Mouse (Mus musculus) retina, postnatal 1 day (tissue): ENCODE data around the gene B020004J07Rik.
A peak's percentile ranks its signal among the peaks of the same experiment; 100 is the strongest.
"Not testable (repeated sequence)": the region's sequence is repeated elsewhere in the genome, so short reads cannot be mapped to it uniquely, and the experiment has no call there.

Source experiments
- DNase-seq: peaks from one replicate; pipeline ENCODE4 v3.0.0-alpha.2; 2012

Gene B020004J07Rik

DNA sequence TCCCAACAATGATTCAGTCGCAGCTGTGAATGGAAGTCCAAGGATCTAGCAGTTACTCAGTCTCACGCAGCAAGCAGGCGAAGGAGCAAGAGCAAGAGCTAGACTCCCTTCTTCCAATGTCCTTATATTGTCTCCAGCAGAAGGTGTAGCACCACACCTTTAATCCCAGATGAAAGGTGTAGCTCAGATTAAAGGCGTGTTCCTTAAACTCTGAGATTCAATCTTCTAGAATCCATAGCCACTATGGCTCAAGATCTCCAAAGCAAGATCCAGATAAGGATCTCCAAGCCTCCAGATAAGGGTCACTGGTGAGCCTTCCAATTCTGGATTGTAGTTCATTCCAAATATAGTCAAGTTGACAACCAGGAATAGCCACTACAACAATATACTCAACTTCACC lies at the start of gene B020004J07Rik:
TSS of gene B020004J07Rik (minus strand) at position 101 of the 400 bp plus-strand sequence.
- DNase-seq = not testable (repeated sequence)

GRCm38 (mm10) chr4:101889377-101889776 lies 45.6 kb upstream of the B020004J07Rik start:
- DNase-seq = no peak

DNA sequence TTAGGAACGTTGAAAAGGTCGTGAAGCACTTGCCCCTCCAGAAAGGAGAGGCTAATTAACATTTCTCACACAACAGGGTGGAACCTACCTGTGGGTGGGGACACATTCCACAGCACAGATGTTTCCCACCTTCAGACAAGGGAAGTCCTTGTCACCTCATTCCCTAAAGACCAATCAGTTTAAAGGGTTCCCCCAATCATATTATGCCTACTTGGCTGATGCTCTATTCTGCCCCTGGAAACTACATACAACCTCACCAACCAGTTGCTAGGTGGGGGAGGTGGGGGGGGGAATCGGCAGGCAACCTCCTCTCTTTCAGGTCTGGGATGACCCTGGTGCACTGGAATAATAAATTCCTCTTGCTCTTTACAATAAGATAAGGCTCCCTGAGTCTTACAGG lies 39.8 kb upstream of the B020004J07Rik start:
- DNase-seq = no peak

GRCm38 (mm10) chr4:101875687-101876086 lies 31.9 kb upstream of the B020004J07Rik start:
- DNase-seq = not testable (repeated sequence)

- DNase-seq = not testable (repeated sequence)
These were observed 28.2 kb upstream of the B020004J07Rik start for GRCm38 (mm10) chr4:101872031-101872430.

DNA sequence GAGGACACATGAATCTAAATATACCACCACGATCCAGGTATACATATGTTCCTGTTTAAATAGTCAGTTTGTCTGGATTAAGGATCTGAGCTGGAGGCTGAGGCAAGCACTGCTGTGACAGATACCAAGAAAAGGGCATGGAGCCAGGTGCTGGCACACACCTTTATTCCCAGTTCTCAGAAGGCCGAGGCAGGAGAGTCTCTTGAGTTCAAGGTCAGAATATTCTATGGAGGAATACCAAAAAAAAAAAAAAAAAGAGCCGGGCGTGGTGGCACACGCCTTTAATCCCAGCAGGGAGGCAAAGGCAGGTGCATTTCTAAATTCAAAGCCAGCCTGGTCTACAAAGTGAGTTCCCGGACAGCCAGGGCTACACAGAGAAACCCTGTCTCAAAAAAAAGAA lies 18.5 kb upstream of the B020004J07Rik start:
- no peak for DNase-seq

DNA sequence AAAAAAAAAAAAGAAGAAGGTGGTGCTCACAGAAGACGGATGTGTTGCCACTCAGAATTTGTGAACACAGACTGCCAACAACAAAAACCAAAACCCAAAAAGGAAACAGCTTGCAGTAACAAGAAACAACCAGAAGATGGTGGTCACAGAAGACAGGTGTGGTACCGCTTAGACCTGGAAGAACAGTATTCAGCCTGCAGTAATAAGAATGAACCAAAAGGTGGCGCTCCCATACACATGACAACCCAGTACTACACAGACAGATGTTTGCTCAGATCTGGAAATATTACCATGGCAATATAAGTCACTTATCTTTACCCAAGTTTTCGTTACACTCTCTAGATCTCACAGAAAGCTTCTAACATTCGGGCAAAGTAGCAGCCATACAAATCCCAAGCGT lies 17.1 kb upstream of the B020004J07Rik start:
- peak; percentile 49 for DNase-seq

DNA sequence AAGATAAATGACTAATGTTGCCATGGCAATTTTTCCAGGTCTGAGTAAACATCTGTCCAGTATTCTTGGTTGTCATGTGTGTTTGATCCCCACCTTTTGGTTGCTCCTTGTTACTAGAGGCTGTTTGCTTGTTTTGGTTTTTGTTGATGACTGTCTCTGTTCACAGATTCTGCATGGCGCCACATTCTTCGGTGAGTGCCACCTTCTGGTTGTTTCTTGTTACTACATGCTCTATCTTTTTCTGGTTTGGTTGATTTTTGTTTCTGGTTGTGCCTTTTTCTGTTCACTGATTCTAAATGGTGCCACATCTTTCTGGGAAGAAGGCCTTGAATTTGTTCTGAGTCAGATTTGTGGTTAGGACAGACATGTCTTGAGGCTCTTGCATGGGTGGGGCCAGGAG lies 7.1 kb upstream of the B020004J07Rik start:
- DNase-seq = no peak
